Mouse (Mus musculus) liver, adult 2 months (tissue): ENCODE measurements at regions not wholly inside any gene's neighbourhood (a gene's known extent, or its start where the extent isn't known, plus 50 kb on each side); places are given as distances from the start of the nearest gene placed in this dataset.
A peak's percentile ranks its signal among the peaks of the same experiment; 100 is the strongest.

ENCODE experiments used
- DNase-seq: peaks from one replicate; pipeline ENCODE4 v3.0.0-alpha.2; 2011; ENCODE audit warnings: low read depth, low spot score; ENCODE audit errors: extremely low read depth
- H3K27ac ChIP-seq: fragments of 200-500 bp; replicated peaks from 2 replicates; pipeline ENCODE4 v1.5.1; 2012; ENCODE audit warnings: low read depth, mild to moderate bottlenecking, control low read depth, inconsistent platforms, low read length; ENCODE audit not compliant: insufficient read depth
- H3K27me3 ChIP-seq: fragments of 200-500 bp; 2 replicates; pipeline ENCODE4 v1.6.1; 2012; ENCODE audit warnings: mild to moderate bottlenecking, moderate library complexity, low read length, inconsistent platforms; ENCODE audit not compliant: control insufficient read depth, insufficient read depth
- H3K36me3 ChIP-seq: fragments of 200-500 bp; 2 replicates; pipeline ENCODE4 v1.6.1; 2012; ENCODE audit warnings: low read length, inconsistent platforms; ENCODE audit not compliant: control insufficient read depth, insufficient read depth
- H3K4me1 ChIP-seq: fragments of 200-500 bp; 2 replicates; pipeline ENCODE4 v1.6.1; 2011; ENCODE audit warnings: low read length; ENCODE audit not compliant: control insufficient read depth, insufficient read depth
- H3K4me3 ChIP-seq: fragments of 200-500 bp; 2 replicates; pipeline ENCODE4 v1.5.1; 2011; ENCODE audit warnings: low read depth, mild to moderate bottlenecking, control low read depth, low read length, moderate library complexity; ENCODE audit not compliant: insufficient read depth
- H3K79me2 ChIP-seq: fragments of 200-500 bp; 2 replicates; pipeline ENCODE4 v1.6.1; 2012; ENCODE audit warnings: inconsistent platforms, mild to moderate bottlenecking, low read length, moderate library complexity; ENCODE audit not compliant: control insufficient read depth, insufficient read depth
- H3K9ac ChIP-seq: fragments of 200-500 bp; 2 replicates; pipeline ENCODE4 v1.6.1; 2012; ENCODE audit warnings: low read depth, mild to moderate bottlenecking, control low read depth, inconsistent platforms, low read length
- CTCF ChIP-seq: fragments of 200-500 bp; IDR thresholded peaks from 2 replicates; pipeline ENCODE4 v1.5.1; 2011; ENCODE audit warnings: low read depth, low read length, control low read depth
- POLR2A ChIP-seq: fragments of 200-500 bp; IDR thresholded peaks from 2 replicates; pipeline ENCODE4 v1.6.1; 2011; ENCODE audit warnings: low read length, control low read depth; ENCODE audit not compliant: insufficient read depth; ENCODE audit errors: extremely low read depth
- WGBS: fragments of 180-500 bp; shearing (Covaris S2); methylation state at CpG from one replicate; pipeline ENCODE4 v1.1.7; 2018; 5-methylcytosine and 5-hydroxymethylcytosine counted together

- TF ChIP-seq CTCF (no peak), POLR2A (no peak)
- Histone ChIP-seq H3K9ac (no peak overlapping the region), H3K36me3 (no peaks in the 10 kb centered on the region), H3K4me1 (no peaks in the 10 kb centered on the region), H3K27me3 (no peaks in the 10 kb centered on the region), H3K4me3 (no peak overlapping the region), H3K79me2 (no peaks in the 10 kb centered on the region), H3K27ac (no peak overlapping the region)
- DNase-seq = no peak
- 76% methylated on average over 4 of the region's 4 CpGs for WGBS
Observed at GRCm38 (mm10) chr7:95460889-95461288, 710.2 kb upstream of the Tenm4 start.

GRCm38 (mm10) chr7:95465506-95465905 is 705.5 kb upstream of the Tenm4 start:
- no peaks in the 10 kb centered on the region for H3K27me3 ChIP-seq
- DNase-seq = peak; percentile 29
- H3K36me3 ChIP-seq = no peaks in the 10 kb centered on the region
- TF ChIP-seq CTCF (no peak), POLR2A (no peak)
- H3K27ac ChIP-seq = no peak overlapping the region
- no peak overlapping the region for H3K4me3 ChIP-seq
- H3K9ac ChIP-seq = no peak overlapping the region
- no peaks in the 10 kb centered on the region for H3K4me1 ChIP-seq
- WGBS = 71% methylated on average over 4 of the region's 4 CpGs
- no peaks in the 10 kb centered on the region for H3K79me2 ChIP-seq

- 26% methylated on average over 3 of the region's 3 CpGs for WGBS
- no peaks in the 10 kb centered on the region for H3K27me3 ChIP-seq
- no peaks in the 10 kb centered on the region for H3K79me2 ChIP-seq
- H3K9ac ChIP-seq = no peak overlapping the region
- TF ChIP-seq POLR2A (no peak), CTCF (no peak)
- H3K27ac ChIP-seq = no peak overlapping the region
- no peaks in the 10 kb centered on the region for H3K4me1 ChIP-seq
- H3K4me3 ChIP-seq = no peak overlapping the region
- H3K36me3 ChIP-seq = no peaks in the 10 kb centered on the region
- DNase-seq = no peak
Observed at GRCm38 (mm10) chr7:95467028-95467427, 704.0 kb upstream of the Tenm4 start.

GRCm38 (mm10) chr7:95473892-95474291 is 697.2 kb upstream of the Tenm4 start:
- H3K4me3 ChIP-seq = no peak overlapping the region
- TF ChIP-seq CTCF (no peak), POLR2A (no peak)
- H3K9ac ChIP-seq = no peak overlapping the region
- no peaks in the 10 kb centered on the region for H3K79me2 ChIP-seq
- WGBS = 53% methylated on average over 4 of the region's 4 CpGs
- H3K27me3 ChIP-seq = no peaks in the 10 kb centered on the region
- no peak overlapping the region for H3K27ac ChIP-seq
- no peak for DNase-seq
- no peaks in the 10 kb centered on the region for H3K4me1 ChIP-seq
- H3K36me3 ChIP-seq = no peaks in the 10 kb centered on the region

- WGBS = 68% methylated on average over 5 of the region's 5 CpGs
- H3K36me3 ChIP-seq = no peaks in the 10 kb centered on the region
- DNase-seq = no peak
- H3K9ac ChIP-seq = no peak overlapping the region
- no peaks in the 10 kb centered on the region for H3K4me1 ChIP-seq
- no peak for TF ChIP-seq POLR2A
- no peak for TF ChIP-seq CTCF
- H3K27me3 ChIP-seq = no peaks in the 10 kb centered on the region
- no peak overlapping the region for H3K4me3 ChIP-seq
- H3K27ac ChIP-seq = no peak overlapping the region
- H3K79me2 ChIP-seq = no peaks in the 10 kb centered on the region
Observed at GRCm38 (mm10) chr7:95480121-95480726, 690.8 kb upstream of the Tenm4 start.

- DNase-seq = peak; percentile 23
- WGBS = 9% methylated on average over 4 of the region's 4 CpGs
- no peak overlapping the region for H3K9ac ChIP-seq
- no peaks in the 10 kb centered on the region for H3K27me3 ChIP-seq
- no peaks in the 10 kb centered on the region for H3K79me2 ChIP-seq
- H3K4me1 ChIP-seq = no peaks in the 10 kb centered on the region
- no peak overlapping the region for H3K27ac ChIP-seq
- TF ChIP-seq POLR2A (no peak), CTCF (peak; percentile 37; the same call in 1 of the 2 replicates)
- no peaks in the 10 kb centered on the region for H3K36me3 ChIP-seq
- no peak overlapping the region for H3K4me3 ChIP-seq
Observed at GRCm38 (mm10) chr7:95489666-95490065, 681.4 kb upstream of the Tenm4 start.
